Mouse (Mus musculus) adrenal gland, postnatal 4 days (tissue): ENCODE results near the gene Sit1. TPM values are rescaled to one million over a fixed set of nuclear protein-coding genes. Genes with fewer than 3 reads are reported as not detected.

ENCODE experiments used
- DNase-seq, 2 experiments: peaks; one replicate each; pipeline ENCODE4 v3.0.0; 2021 to 2022; ENCODE audit warnings: low spot score in 2 of 2, mixed read lengths in 2 of 2
- total RNA-seq, 2 experiments: library from RNA; stranded (reverse); gene quantifications; 2 replicates each; pipeline ENCODE4 v1.2.3; 2021

Gene Sit1
- total RNA-seq, 2 experiments from 2014 or later = not detected

- no peak for DNase-seq
Observed at GRCm38 (mm10) chr4:43473636-43474035, 9.9 kb downstream of the Sit1 start.

- no peak for DNase-seq
Observed at GRCm38 (mm10) chr4:43470301-43470700, 13.2 kb downstream of the Sit1 start.

- DNase-seq = no peak
Observed at GRCm38 (mm10) chr4:43466872-43467271, 16.7 kb downstream of the Sit1 start.

GRCm38 (mm10) chr4:43465935-43466334 lies 17.6 kb downstream of the Sit1 start:
- DNase-seq = no peak

GRCm38 (mm10) chr4:43463102-43463501 lies 20.4 kb downstream of the Sit1 start:
- DNase-seq = no peak

- no peak for DNase-seq
Observed at GRCm38 (mm10) chr4:43457124-43457523, 26.4 kb downstream of the Sit1 start.

GRCm38 (mm10) chr4:43456470-43456869 lies 27.1 kb downstream of the Sit1 start:
- no peak for DNase-seq

DNA sequence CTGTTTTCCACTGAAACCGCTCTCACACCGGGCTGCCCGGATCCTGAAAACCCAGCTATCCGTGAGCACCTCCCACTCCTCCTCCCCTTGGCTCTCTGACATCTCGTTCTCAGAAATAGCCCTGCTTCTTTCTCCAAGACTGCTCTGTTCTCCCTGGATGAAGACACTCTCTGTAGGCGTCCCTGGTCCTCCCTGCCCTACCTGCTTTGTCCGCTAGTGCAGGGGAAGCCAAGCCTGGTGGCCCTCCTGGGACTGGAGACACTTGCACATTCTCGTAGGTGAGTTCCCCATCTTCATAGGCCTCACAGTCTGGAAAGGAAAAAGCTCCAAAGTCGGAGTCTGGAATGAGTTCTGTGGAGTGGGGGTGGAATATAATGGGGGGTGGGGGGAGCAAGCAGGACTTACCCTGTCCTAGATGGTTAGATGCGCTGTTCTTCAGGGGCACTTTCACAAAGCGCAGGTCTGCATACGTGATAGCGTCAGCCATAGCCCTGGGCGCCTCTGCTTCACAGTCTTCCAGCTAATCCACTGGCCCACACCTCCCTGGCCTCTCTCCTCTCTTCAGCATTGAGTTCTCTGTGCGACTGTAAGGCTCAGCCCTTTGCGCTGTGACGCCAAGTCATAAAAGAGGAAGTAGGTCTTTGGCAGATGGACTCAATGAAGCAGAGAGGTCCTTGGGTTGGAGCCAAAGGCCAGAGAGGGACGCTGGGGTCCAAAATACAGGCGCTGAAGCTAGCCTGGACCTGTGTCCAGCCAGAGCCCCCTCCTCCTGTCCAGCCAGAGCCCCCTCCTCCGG lies 29.3 kb downstream of the Sit1 start, which contains the start of gene Cd72:
Gene Cd72, minus strand, starts transcription at position 588 of the 796 bp plus-strand sequence.
- no peak for DNase-seq

GRCm38 (mm10) chr4:43453413-43453812 lies 30.1 kb downstream of the Sit1 start:
- no peak for DNase-seq

GRCm38 (mm10) chr4:43452315-43452714 lies 31.2 kb downstream of the Sit1 start:
- no peak for DNase-seq

DNA sequence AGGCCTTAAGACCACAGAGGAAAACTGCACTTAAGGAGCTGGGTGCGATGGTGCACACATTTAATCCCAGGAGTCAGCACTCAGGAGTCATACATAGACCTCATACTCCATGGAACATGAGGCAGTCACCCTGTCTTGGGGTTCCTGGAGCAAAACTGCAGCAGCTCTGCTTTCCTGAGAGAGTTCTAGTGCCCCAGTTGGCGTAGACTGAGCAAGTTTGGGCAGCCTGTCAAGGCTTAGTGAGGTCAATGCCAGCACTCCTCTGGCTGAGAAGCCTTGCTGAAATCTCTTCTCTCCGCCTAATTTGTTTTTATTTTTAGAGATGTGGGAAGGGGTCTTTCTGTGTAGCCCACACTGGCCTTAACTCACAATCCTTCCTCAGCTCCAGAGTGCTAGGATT lies 35.0 kb downstream of the Sit1 start:
- DNase-seq = no peak

DNA sequence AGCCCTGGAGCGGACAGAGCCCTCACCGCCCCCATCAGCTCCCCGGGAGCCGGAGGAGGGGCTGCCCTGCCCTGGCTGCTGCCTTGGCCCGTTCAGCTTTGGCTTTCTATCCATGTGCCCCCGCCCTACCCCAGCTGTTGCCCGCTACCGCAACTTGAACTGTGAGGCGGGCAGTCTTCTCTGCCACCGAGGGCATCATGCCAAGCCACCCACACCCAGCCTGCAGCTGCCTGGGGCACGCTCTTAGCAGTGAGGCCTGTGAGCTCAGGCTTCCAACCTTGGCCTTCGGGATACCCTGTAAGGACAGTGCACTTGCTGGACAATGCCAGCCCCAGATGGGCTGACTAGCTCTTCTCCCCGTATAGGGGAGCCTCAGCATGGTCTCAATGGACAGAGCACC lies 36.3 kb downstream of the Sit1 start:
- DNase-seq = no peak

GRCm38 (mm10) chr4:43443511-43443910 lies 40.0 kb downstream of the Sit1 start:
- DNase-seq = no peak

- DNase-seq = no peak
Observed at GRCm38 (mm10) chr4:43442456-43443361, 40.8 kb downstream of the Sit1 start.

DNA sequence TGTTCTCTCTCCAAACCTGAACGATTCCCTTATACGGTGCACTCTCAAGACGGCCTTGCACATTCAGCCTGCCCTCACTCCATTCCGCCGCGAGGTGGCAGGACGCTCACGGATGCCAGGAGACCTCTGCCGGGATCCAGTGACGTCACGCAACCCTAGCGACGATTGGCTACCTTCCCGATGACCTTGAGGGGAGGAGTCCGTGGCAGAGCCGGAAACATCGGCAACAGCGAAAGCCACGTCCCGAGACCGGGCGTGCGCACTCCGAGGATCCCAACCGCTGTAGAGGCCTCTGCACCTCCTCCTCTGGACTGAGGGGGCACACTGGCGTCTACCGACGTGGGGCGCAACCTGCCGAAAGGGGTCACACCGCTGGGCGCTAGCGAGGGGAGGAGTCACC lies 41.5 kb downstream of the Sit1 start:
- DNase-seq = peak; percentile 97 to 99

DNA sequence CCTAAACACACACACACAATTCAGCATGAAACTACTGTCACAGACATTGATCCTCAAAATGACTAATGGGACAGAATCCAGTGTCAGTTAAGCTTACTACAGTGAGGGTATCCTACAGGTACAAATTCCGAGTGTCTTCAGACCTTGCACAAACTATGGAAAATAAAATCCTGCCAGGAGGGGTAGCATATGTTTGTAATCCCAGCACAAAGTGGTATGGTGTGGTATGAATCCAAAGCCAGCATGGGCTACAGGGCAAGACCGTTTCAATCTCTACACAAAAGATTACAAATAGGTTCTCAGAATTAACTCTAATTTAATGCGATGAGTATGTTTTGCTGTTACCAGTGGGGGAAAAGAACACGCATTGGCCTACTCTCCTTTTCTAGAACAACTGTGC lies 41.9 kb downstream of the Sit1 start, which contains the start of gene Tesk1:
Gene Tesk1, plus strand, starts transcription at position 301 of the 400 bp plus-strand sequence.
- no peak for DNase-seq

- no peak for DNase-seq
Observed at GRCm38 (mm10) chr4:43432832-43433231, 50.7 kb downstream of the Sit1 start.

Other genes with a start within 250 kb of the Sit1 start
- gene Atp8b5, start 216.6 kb downstream of the Sit1 start, total RNA-seq = under 1 TPM; 0.68 to 0.90 TPM
- 10 to 100 TPM; 29.7 to 34.5 TPM for gene Rusc2, start 101.8 kb downstream of the Sit1 start, total RNA-seq
- under 1 TPM in 1 of 2 experiments, not detected in 1; 0.25 TPM for gene Fam166b, start 54.6 kb downstream of the Sit1 start, total RNA-seq
- gene Tesk1, start 41.8 kb downstream of the Sit1 start, total RNA-seq = 10 to 100 TPM; 57.3 to 60.5 TPM
- 1 to 10 TPM in 1 of 2 experiments, under 1 TPM in 1; 0.95 to 2.1 TPM for gene Cd72, start 29.1 kb downstream of the Sit1 start, total RNA-seq
- 10 to 100 TPM; 44.3 TPM for gene Ccdc107, start 9.2 kb upstream of the Sit1 start, total RNA-seq
- 10 to 100 TPM; 11.3 to 15.0 TPM for gene Arhgef39, start 16.0 kb upstream of the Sit1 start, total RNA-seq
- gene Car9, start 23.2 kb upstream of the Sit1 start, total RNA-seq = 1 to 10 TPM; 1.4 to 1.5 TPM
- 100 to 1,000 TPM; 135 to 293 TPM for gene Tpm2, start 40.0 kb upstream of the Sit1 start, total RNA-seq
- gene Creb3, start 78.6 kb upstream of the Sit1 start, total RNA-seq = 100 to 1,000 TPM; 130 to 160 TPM
- 100 to 1,000 TPM; 209 to 246 TPM for gene Tln1, start 79.0 kb upstream of the Sit1 start, total RNA-seq
- 10 to 100 TPM; 65.3 to 68.5 TPM for gene Rgp1, start 95.0 kb upstream of the Sit1 start, total RNA-seq
- 10 to 100 TPM; 17.8 to 18.2 TPM for gene Gba2, start 95.1 kb upstream of the Sit1 start, total RNA-seq
- 1 to 10 TPM; 1.4 to 2.2 TPM for gene Msmp, start 100.8 kb upstream of the Sit1 start, total RNA-seq
- 10 to 100 TPM; 43.0 to 47.5 TPM for gene Npr2, start 148.2 kb upstream of the Sit1 start, total RNA-seq
- 1 to 10 TPM; 1.2 to 1.4 TPM for gene Spag8, start 169.9 kb upstream of the Sit1 start, total RNA-seq
- 10 to 100 TPM; 76.5 to 83.8 TPM for gene Hint2, start 172.7 kb upstream of the Sit1 start, total RNA-seq
- gene Tmem8b, start 185.2 kb upstream of the Sit1 start, total RNA-seq = 10 to 100 TPM; 11.3 to 11.6 TPM
- gene Fam221b, start 185.4 kb upstream of the Sit1 start, total RNA-seq = under 1 TPM; 0.31 to 0.62 TPM
- not detected for gene Olfr70, start 217.1 kb upstream of the Sit1 start, total RNA-seq
- gene Olfr71, start 226.5 kb upstream of the Sit1 start, total RNA-seq = not detected
- 1 to 10 TPM; 2.4 to 3.6 TPM for gene Hrct1, start 243.5 kb upstream of the Sit1 start, total RNA-seq
- 1 to 10 TPM; 1.4 to 2.0 TPM for gene Spaar, start 246.3 kb upstream of the Sit1 start, total RNA-seq